Comparison of ENCODE assay signal across 8 mouse cellular contexts in genomic region chr12:59012710-59013091, GRCm38 (mm10). TPM values are rescaled to one million over a fixed set of nuclear protein-coding genes. Genes with fewer than 3 reads are reported as not detected.
DNase-seq lines count a peak whose midpoint lies in the region; ATAC-seq and TF ChIP-seq lines count a peak whose summit lies in the region.

No protein-coding gene starts in this region.

- peak overlapping the region; percentile 86 for H3K4me3 ChIP-seq in left cerebral cortex, adult 2 months
- peak overlapping the region; percentile 89 for H3K4me3 ChIP-seq in heart, postnatal 0 days (ENCODE audit: low read depth, low read length)
- peak overlapping the region; percentile 77 for H3K4me3 ChIP-seq in liver, postnatal 0 days (ENCODE audit: low read depth, low read length)

- no peaks in the 10 kb centered on the region for H3K9me3 ChIP-seq in heart, postnatal 0 days (replicated peaks; ENCODE audit: control insufficient read depth, low read length)
- H3K9me3 ChIP-seq in liver, postnatal 0 days (ENCODE audit: low read length) = no peaks in the 10 kb centered on the region

- H3K4me1 ChIP-seq in heart, postnatal 0 days (ENCODE audit: control insufficient read depth, insufficient read depth) = peaks cover 29% of the 10 kb centered on the region
- H3K4me1 ChIP-seq in liver, postnatal 0 days (ENCODE audit: insufficient read depth) = peaks cover 10% of the 10 kb centered on the region

- H3K4me2 ChIP-seq in heart, postnatal 0 days (ENCODE audit: low read depth, low read length) = peak overlapping the region; percentile 86
- H3K4me2 ChIP-seq in liver, postnatal 0 days (ENCODE audit: low read depth, low read length) = peak overlapping the region; percentile 80

- no peak for DNase-seq in left cerebral cortex, adult 2 months (ENCODE audit: extremely low spot score in 1 of 2, low spot score in 2 of 2)
- DNase-seq in left cerebral cortex, postnatal 10 days (ENCODE audit: extremely low spot score in 1 of 2, low spot score in 2 of 2) = no peak
- peak; percentile 31 for DNase-seq in c-Kit-positive CD71-negative TER-119-negative erythroid progenitor cells, embryonic 14.5 days (ENCODE audit: low read depth)
- DNase-seq in heart, postnatal 0 days (ENCODE audit: low spot score) = peak; percentile 39
- DNase-seq in liver, postnatal 0 days = peak; percentile 22
- no peak for DNase-seq in urinary bladder, adult 18-20 months (ENCODE audit: low spot score in 2 of 2)
- DNase-seq in adrenal gland, postnatal 36 days = no peak

- intact Hi-C loops in left cerebral cortex, adult 2 months (cut with DNase I) = loop anchor here (1.0 kb wide), 2 partner anchors 54 to 119 kb away; partner anchors contain the start of gene Pnn
- intact Hi-C loops in left cerebral cortex, postnatal 10 days (cut with DNase I) = no loop called here

- peak overlapping the region; percentile 88 for H3K27ac ChIP-seq in left cerebral cortex, adult 2 months
- peak overlapping the region; percentile 92 for H3K27ac ChIP-seq in heart, postnatal 0 days (ENCODE audit: low read depth)
- H3K27ac ChIP-seq in liver, postnatal 0 days (ENCODE audit: low read depth) = peak overlapping the region; percentile 83

- H3K9ac ChIP-seq in heart, postnatal 0 days (replicated peaks; ENCODE audit: low read depth, low read length) = peak overlapping the region; percentile 83
- peak overlapping the region; percentile 83 for H3K9ac ChIP-seq in liver, postnatal 0 days (replicated peaks)

- no peaks in the 10 kb centered on the region for H3K27me3 ChIP-seq in heart, postnatal 0 days (ENCODE audit: control insufficient read depth, insufficient read depth, low read length)
- H3K27me3 ChIP-seq in liver, postnatal 0 days (ENCODE audit: insufficient read depth, low read length) = no peaks in the 10 kb centered on the region

- 2% methylated on average over 7 of the region's 7 CpGs for WGBS in heart, postnatal 0 days
- WGBS in liver, postnatal 0 days (ENCODE audit: insufficient replicate concordance) = 3% methylated on average over 7 of the region's 7 CpGs

- H3K36me3 ChIP-seq in heart, postnatal 0 days (replicated peaks; ENCODE audit: control insufficient read depth, insufficient read depth, low read length) = peaks cover 5% of the 10 kb centered on the region
- H3K36me3 ChIP-seq in liver, postnatal 0 days (replicated peaks; ENCODE audit: insufficient read depth, low read length) = 0 out of 2 replicates have a peak, but pooled peaks cover 5% of the 10 kb centered on the region

- no peak for ATAC-seq in heart, postnatal 0 days (ENCODE audit: insufficient read depth, low read depth)
- no peak for ATAC-seq in liver, postnatal 0 days
- no peak for ATAC-seq in megakaryocyte-erythroid progenitor cell, adult 5-6 weeks (replicated peaks; ENCODE audit: low FRiP score, low TSS enrichment, poor library complexity, severe bottlenecking)

- TF ChIP-seq EP300 in heart, postnatal 0 days (IDR thresholded peaks at IDR 0.05; ENCODE audit: low read depth) = no peak
- no peak for TF ChIP-seq EP300 in liver, postnatal 0 days (IDR thresholded peaks at IDR 0.05; ENCODE audit: low read depth)

- no peak for TF ChIP-seq CTCF in left cerebral cortex, adult 2 months (IDR thresholded peaks at IDR 0.05)
- no peak for TF ChIP-seq CTCF in heart, postnatal 0 days (IDR thresholded peaks at IDR 0.05; ENCODE audit: low read depth)
- no peak for TF ChIP-seq CTCF in liver, postnatal 0 days (IDR thresholded peaks at IDR 0.05; ENCODE audit: low read depth)

RNA-seq across cellular contexts. Expression of gene Gemin2, which starts 0.5 kb away (rescaled TPM):
- total RNA-seq in left cerebral cortex, adult 2 months (2021) = 1 to 10 TPM; 7.0 to 7.3 TPM
- total RNA-seq in left cerebral cortex, postnatal 10 days (2021) = 1 to 10 TPM; 7.3 to 8.2 TPM
- 3.7 and 4.7 TPM in 2 replicates for total RNA-seq in heart, postnatal 0 days (2014; rRNA removed; ENCODE audit: low replicate concordance)
- 16.0 and 16.3 TPM in 2 replicates for polyA plus RNA-seq in heart, postnatal 0 days (2015; fragmentation: Nextera tagmentation; extraction: Ambion mirVana)
- 19.5 and 20.0 TPM in 2 replicates for polyA plus RNA-seq in liver, postnatal 0 days (2015; fragmentation: Nextera tagmentation; extraction: Ambion mirVana)
- 26.8 and 41.3 TPM in 2 replicates for total RNA-seq in megakaryocyte-erythroid progenitor cell, adult 5-6 weeks (2014; fragmentation: Nextera tagmentation)
- 23.1 and 28.5 TPM in 2 replicates for total RNA-seq in megakaryocyte-erythroid progenitor cell, adult 5-6 weeks (2017)
- total RNA-seq in adrenal gland, postnatal 36 days (2021) = 1 to 10 TPM; 8.0 to 9.8 TPM

RNA-seq across cellular contexts. Expression of gene Sec23a, which starts 0.9 kb away (rescaled TPM):
- total RNA-seq in left cerebral cortex, adult 2 months (2021) = 100 to 1,000 TPM in 1 of 2 experiments, 10 to 100 TPM in 1; 98.9 to 103 TPM
- total RNA-seq in left cerebral cortex, postnatal 10 days (2021) = 100 to 1,000 TPM; 149 to 151 TPM
- 58.9 and 77.7 TPM in 2 replicates for total RNA-seq in heart, postnatal 0 days (2014; rRNA removed; ENCODE audit: low replicate concordance)
- polyA plus RNA-seq in heart, postnatal 0 days (2015; fragmentation: Nextera tagmentation; extraction: Ambion mirVana) = 41.5 and 42.8 TPM in 2 replicates
- 43.2 and 48.4 TPM in 2 replicates for polyA plus RNA-seq in liver, postnatal 0 days (2015; fragmentation: Nextera tagmentation; extraction: Ambion mirVana)
- total RNA-seq in megakaryocyte-erythroid progenitor cell, adult 5-6 weeks (2014; fragmentation: Nextera tagmentation) = 9.8 and 13.1 TPM in 2 replicates
- 25.9 and 28.0 TPM in 2 replicates for total RNA-seq in megakaryocyte-erythroid progenitor cell, adult 5-6 weeks (2017)
- total RNA-seq in adrenal gland, postnatal 36 days (2021) = 10 to 100 TPM; 40.3 to 51.1 TPM

RNA-seq across cellular contexts. Expression of gene Trappc6b, which starts 48.6 kb away (rescaled TPM):
- total RNA-seq in left cerebral cortex, adult 2 months (2021) = 100 to 1,000 TPM; 107 to 121 TPM
- 100 to 1,000 TPM; 122 to 132 TPM for total RNA-seq in left cerebral cortex, postnatal 10 days (2021)
- 23.2 and 57.8 TPM in 2 replicates for total RNA-seq in heart, postnatal 0 days (2014; rRNA removed; ENCODE audit: low replicate concordance)
- 95.4 and 96.6 TPM in 2 replicates for polyA plus RNA-seq in heart, postnatal 0 days (2015; fragmentation: Nextera tagmentation; extraction: Ambion mirVana)
- polyA plus RNA-seq in liver, postnatal 0 days (2015; fragmentation: Nextera tagmentation; extraction: Ambion mirVana) = 49.6 and 50.7 TPM in 2 replicates
- 38.1 and 68.1 TPM in 2 replicates for total RNA-seq in megakaryocyte-erythroid progenitor cell, adult 5-6 weeks (2014; fragmentation: Nextera tagmentation)
- 39.4 and 68.8 TPM in 2 replicates for total RNA-seq in megakaryocyte-erythroid progenitor cell, adult 5-6 weeks (2017)
- 100 to 1,000 TPM in 1 of 2 experiments, 10 to 100 TPM in 1; 90.7 to 112 TPM for total RNA-seq in adrenal gland, postnatal 36 days (2021)

RNA-seq across cellular contexts. Expression of gene Pnn, which starts 54.0 kb away (rescaled TPM):
- total RNA-seq in left cerebral cortex, adult 2 months (2021) = 10 to 100 TPM; 62.6 to 65.5 TPM
- total RNA-seq in left cerebral cortex, postnatal 10 days (2021) = 10 to 100 TPM; 43.5 to 52.9 TPM
- total RNA-seq in heart, postnatal 0 days (2014; rRNA removed; ENCODE audit: low replicate concordance) = 6.7 and 11.8 TPM in 2 replicates
- polyA plus RNA-seq in heart, postnatal 0 days (2015; fragmentation: Nextera tagmentation; extraction: Ambion mirVana) = 36.6 and 41.3 TPM in 2 replicates
- 22.1 and 28.9 TPM in 2 replicates for polyA plus RNA-seq in liver, postnatal 0 days (2015; fragmentation: Nextera tagmentation; extraction: Ambion mirVana)
- 119 and 145 TPM in 2 replicates for total RNA-seq in megakaryocyte-erythroid progenitor cell, adult 5-6 weeks (2014; fragmentation: Nextera tagmentation)
- 135 and 162 TPM in 2 replicates for total RNA-seq in megakaryocyte-erythroid progenitor cell, adult 5-6 weeks (2017)
- total RNA-seq in adrenal gland, postnatal 36 days (2021) = 10 to 100 TPM; 40.4 to 45.5 TPM

Comparison
In these comparisons a context has a peak if more than half of its experiments do, and no peak if none do; other contexts are left out.
1. DNase-seq: peak in c-Kit-positive CD71-negative TER-119-negative erythroid progenitor cells, embryonic 14.5 days (single experiment), heart, postnatal 0 days (single experiment) and liver, postnatal 0 days (single experiment); none in left cerebral cortex, adult 2 months (0 of 2), left cerebral cortex, postnatal 10 days (0 of 2), urinary bladder, adult 18-20 months (0 of 2) and adrenal gland, postnatal 36 days (0 of 2).
2. Peak in every context shown above with its lines, with median percentiles within 50 percentile points of each other: H3K27ac ChIP-seq and H3K4me3 ChIP-seq.